50 mouse cellular contexts compared by ENCODE assay signal in genomic region chr4:53027811-53028210, GRCm38 (mm10). TPM values are rescaled to one million over a fixed set of nuclear protein-coding genes. Genes with fewer than 3 reads are reported as not detected.
"Had no signal": no experiment of that assay in that cellular context is flagged by ENCODE, and none has a peak within 500 bp of the region (broad histone marks: within the 10 kb centered on the region; RNA-seq: fewer than 3 reads in every experiment).

No protein-coding gene starts in this region.

- ATAC-seq: hindbrain, embryonic 16.5 days; hindbrain, postnatal 0 days; inflammation-experienced regulatory T-cells, adult 6 months had no signal

- H3K9me3 ChIP-seq: heart, embryonic 10.5 days; heart, embryonic 15.5 days; hindbrain, embryonic 10.5 days; hindbrain, embryonic 12.5 days; hindbrain, embryonic 13.5 days; hindbrain, embryonic 15.5 days; kidney, embryonic 15.5 days had no signal

- H3K4me2 ChIP-seq: heart, embryonic 11.5 days; heart, embryonic 12.5 days; heart, embryonic 13.5 days; heart, embryonic 15.5 days; hindbrain, embryonic 12.5 days; hindbrain, embryonic 13.5 days; hindbrain, embryonic 14.5 days; hindbrain, embryonic 15.5 days; kidney, embryonic 15.5 days had no signal

- H3K4me3 ChIP-seq: heart, adult 2 months; heart, embryonic 10.5 days; heart, embryonic 12.5 days; heart, embryonic 13.5 days; heart, embryonic 15.5 days; hindbrain, embryonic 10.5 days; hindbrain, embryonic 12.5 days; hindbrain, embryonic 13.5 days; hindbrain, embryonic 15.5 days; kidney, embryonic 15.5 days; layer of hippocampus, adult 2 months had no signal

- H3K27ac ChIP-seq: heart, adult 2 months; heart, embryonic 10.5 days; heart, embryonic 13.5 days; heart, embryonic 15.5 days; hindbrain, embryonic 10.5 days; hindbrain, embryonic 12.5 days; hindbrain, embryonic 13.5 days; hindbrain, embryonic 14.5 days; hindbrain, embryonic 15.5 days; hindbrain, postnatal 0 days; kidney, embryonic 15.5 days; kidney, postnatal 0 days; layer of hippocampus, adult 2 months had no signal

- H3K9ac ChIP-seq: heart, embryonic 12.5 days; heart, embryonic 13.5 days; heart, embryonic 15.5 days; hindbrain, embryonic 12.5 days; hindbrain, embryonic 13.5 days; hindbrain, embryonic 14.5 days; hindbrain, embryonic 15.5 days; kidney, embryonic 15.5 days had no signal

- DNase-seq: heart, adult 18-20 months; heart, adult 2 months; heart, postnatal 10 days; heart, postnatal 14 days; heart, postnatal 36 days; heart, postnatal 4 days; kidney, adult 11 months; kidney, adult 18-20 months; kidney, adult 8-10 months; kidney, postnatal 10 days; kidney, postnatal 14 days; kidney, postnatal 25 days; kidney, postnatal 36 days; kidney, postnatal 4 days; layer of hippocampus, adult 9-11 months; layer of hippocampus, postnatal 36 days had no signal

- H3K4me1 ChIP-seq: heart, embryonic 12.5 days; heart, embryonic 13.5 days; heart, embryonic 15.5 days; hindbrain, embryonic 12.5 days; hindbrain, embryonic 13.5 days; hindbrain, embryonic 15.5 days; kidney, embryonic 15.5 days had no signal

- H3K27me3 ChIP-seq: heart, embryonic 12.5 days; heart, embryonic 13.5 days; heart, embryonic 15.5 days; hindbrain, embryonic 12.5 days; hindbrain, embryonic 13.5 days; hindbrain, embryonic 15.5 days; kidney, embryonic 15.5 days had no signal

RNA-seq across cellular contexts. Expression of gene Nipsnap3a, which starts 38.7 kb away (rescaled TPM):
- total RNA-seq: heart, adult 18-20 months; heart, adult 2 months; heart, adult 8-10 months; heart, postnatal 10 days; heart, postnatal 14 days; heart, postnatal 25 days; heart, postnatal 36 days; heart, postnatal 4 days; hematopoietic stem cell, adult 5-6 weeks; hindbrain, postnatal 0 days; layer of hippocampus, adult 18-20 months; layer of hippocampus, adult 2 months; layer of hippocampus, adult 8-10 months; layer of hippocampus, postnatal 10 days; layer of hippocampus, postnatal 14 days; layer of hippocampus, postnatal 25 days; layer of hippocampus, postnatal 36 days; left cerebral cortex, adult 18-20 months had no signal
- polyA plus RNA-seq: heart, adult 2 months; heart, embryonic 10.5 days; heart, embryonic 11.5 days; heart, embryonic 12.5 days; heart, embryonic 13.5 days; heart, embryonic 14.5 days; heart, embryonic 15.5 days; heart, embryonic 16.5 days; heart, postnatal 0 days; hindbrain, embryonic 10.5 days; hindbrain, embryonic 11.5 days; hindbrain, embryonic 12.5 days; hindbrain, embryonic 13.5 days; hindbrain, embryonic 14.5 days; hindbrain, embryonic 15.5 days; hindbrain, embryonic 16.5 days; hindbrain, postnatal 0 days; inflammation-experienced regulatory T-cells, adult 6 months; intestine, embryonic 14.5 days; kidney, adult 2 months; kidney, embryonic 14.5 days; kidney, embryonic 15.5 days; kidney, embryonic 16.5 days; large intestine, adult 2 months had no signal
